Mouse (Mus musculus): Measurements from ENCODE around the gene Eefsec. TPM values are rescaled to one million over a fixed set of nuclear protein-coding genes. Genes with fewer than 3 reads are reported as not detected.

Eefsec gene
- polyA plus RNA-seq, 1 experiment from 2014 or later: 42.8 TPM

GRCm38 (mm10) chr6:88251396-88251795 lies 194.9 kb downstream of the Eefsec start:
- 0 out of 2 replicates have a peak, but pooled peaks cover 3% of the 10 kb centered on the region for H3K4me1 ChIP-seq
- no peaks in the 10 kb centered on the region for H3K9me3 ChIP-seq (replicated peaks)
- no peaks in the 10 kb centered on the region for H3K36me3 ChIP-seq
- 85% methylated on average over 1 of the region's 1 CpGs for WGBS
- no peak overlapping the region for H3K4me2 ChIP-seq
- no peaks in the 10 kb centered on the region for H3K27me3 ChIP-seq
- no peak overlapping the region for H3K27ac ChIP-seq
- H3K4me3 ChIP-seq (replicated peaks): no peak overlapping the region
- no peak for ATAC-seq (replicated peaks; ENCODE audit: low FRiP score)
- no peak overlapping the region for H3K9ac ChIP-seq

GRCm38 (mm10) chr6:88249231-88249630 lies 197.1 kb downstream of the Eefsec start:
- no peak overlapping the region for H3K9ac ChIP-seq
- no peak overlapping the region for H3K27ac ChIP-seq
- 0 out of 2 replicates have a peak, but pooled peaks cover 2% of the 10 kb centered on the region for H3K27me3 ChIP-seq
- H3K4me3 ChIP-seq (replicated peaks): no peak overlapping the region
- H3K4me2 ChIP-seq: no peak overlapping the region
- H3K36me3 ChIP-seq: no peaks in the 10 kb centered on the region
- no peaks in the 10 kb centered on the region for H3K9me3 ChIP-seq (replicated peaks)
- no peaks in the 10 kb centered on the region for H3K4me1 ChIP-seq
- 96% methylated on average over 1 of the region's 1 CpGs for WGBS
- ATAC-seq (replicated peaks; ENCODE audit: low FRiP score): no peak

GRCm38 (mm10) chr6:88242604-88243003 lies 203.7 kb downstream of the Eefsec start:
- 1% methylated on average over 15 of the region's 15 CpGs for WGBS
- H3K4me1 ChIP-seq: peaks cover 6% of the 10 kb centered on the region
- peak; percentile 72 for ATAC-seq (replicated peaks; ENCODE audit: low FRiP score)
- no peaks in the 10 kb centered on the region for H3K36me3 ChIP-seq
- no peaks in the 10 kb centered on the region for H3K9me3 ChIP-seq (replicated peaks)
- no peak overlapping the region for H3K4me3 ChIP-seq (replicated peaks)
- H3K9ac ChIP-seq: no peak overlapping the region
- H3K27me3 ChIP-seq: peaks cover 45% of the 10 kb centered on the region; the same call in 1 of the 2 replicates
- peak overlapping the region; percentile 33; the same call in 1 of the 2 replicates for H3K4me2 ChIP-seq
- H3K27ac ChIP-seq: no peak overlapping the region

- peaks cover 34% of the 10 kb centered on the region for H3K4me1 ChIP-seq
- no peaks in the 10 kb centered on the region for H3K9me3 ChIP-seq (replicated peaks)
- H3K4me2 ChIP-seq: peak overlapping the region; percentile 45; the same call in 1 of the 2 replicates
- H3K36me3 ChIP-seq: no peaks in the 10 kb centered on the region
- peaks cover 60% of the 10 kb centered on the region for H3K27me3 ChIP-seq
- WGBS: 19% methylated on average over 7 of the region's 7 CpGs
- H3K9ac ChIP-seq: no peak overlapping the region
- ATAC-seq (replicated peaks; ENCODE audit: low FRiP score): no peak
- H3K27ac ChIP-seq: no peak overlapping the region
- no peak overlapping the region for H3K4me3 ChIP-seq (replicated peaks)
These were observed 209.8 kb downstream of the Eefsec start for GRCm38 (mm10) chr6:88236513-88236912.

GRCm38 (mm10) chr6:88235983-88236382 lies 210.4 kb downstream of the Eefsec start:
- ATAC-seq (replicated peaks; ENCODE audit: low FRiP score): no peak
- H3K27me3 ChIP-seq: peaks cover 57% of the 10 kb centered on the region
- no peak overlapping the region for H3K9ac ChIP-seq
- peak overlapping the region; percentile 45 for H3K4me2 ChIP-seq
- H3K9me3 ChIP-seq (replicated peaks): no peaks in the 10 kb centered on the region
- 7% methylated on average over 17 of the region's 17 CpGs for WGBS
- H3K27ac ChIP-seq: no peak overlapping the region
- peak overlapping the region; percentile 17; the same call in 1 of the 2 replicates for H3K4me3 ChIP-seq (replicated peaks)
- H3K36me3 ChIP-seq: no peaks in the 10 kb centered on the region
- H3K4me1 ChIP-seq: peaks cover 36% of the 10 kb centered on the region

DNA sequence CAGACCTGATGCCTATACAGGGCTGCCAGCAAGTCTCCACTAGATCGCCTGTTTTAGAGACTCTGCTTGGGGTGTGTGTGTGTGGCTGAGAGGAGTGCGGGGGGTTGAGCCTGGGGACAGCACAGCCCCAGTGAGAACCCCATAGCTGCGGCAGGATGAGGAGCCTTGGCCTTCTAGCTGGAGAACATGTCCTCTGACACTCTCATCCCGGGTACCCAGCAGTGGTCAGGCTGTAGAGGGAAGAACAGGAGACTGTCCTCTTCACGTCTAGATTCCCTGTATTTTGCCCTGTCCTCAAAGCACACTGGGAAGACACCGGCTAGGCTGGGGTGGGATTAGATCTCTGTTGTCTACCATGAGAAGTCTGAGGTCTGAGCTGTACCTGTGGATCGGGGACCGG lies 210.9 kb downstream of the Eefsec start:
- Histone ChIP-seq H3K36me3 (no peaks in the 10 kb centered on the region), H3K27me3 (peaks cover 53% of the 10 kb centered on the region), H3K9me3 (replicated peaks) (no peaks in the 10 kb centered on the region), H3K4me3 (replicated peaks) (no peak overlapping the region), H3K4me1 (peaks cover 36% of the 10 kb centered on the region), H3K9ac (no peak overlapping the region), H3K27ac (no peak overlapping the region), H3K4me2 (no peak overlapping the region)
- 31% methylated on average over 8 of the region's 8 CpGs for WGBS
- ATAC-seq (replicated peaks; ENCODE audit: low FRiP score): no peak

- H3K27me3 ChIP-seq: peaks cover 41% of the 10 kb centered on the region
- no peaks in the 10 kb centered on the region for H3K9me3 ChIP-seq (replicated peaks)
- H3K27ac ChIP-seq: peak overlapping the region; percentile 79
- peaks cover 43% of the 10 kb centered on the region for H3K4me1 ChIP-seq
- 72% methylated on average over 8 of the region's 8 CpGs for WGBS
- no peak overlapping the region for H3K9ac ChIP-seq
- H3K4me3 ChIP-seq (replicated peaks): no peak overlapping the region
- ATAC-seq (replicated peaks; ENCODE audit: low FRiP score): peak; percentile 44; the same call in 1 of the 2 replicates
- H3K4me2 ChIP-seq: no peak overlapping the region
- H3K36me3 ChIP-seq: no peaks in the 10 kb centered on the region
These were observed 212.3 kb downstream of the Eefsec start for GRCm38 (mm10) chr6:88233996-88234395.

DNA sequence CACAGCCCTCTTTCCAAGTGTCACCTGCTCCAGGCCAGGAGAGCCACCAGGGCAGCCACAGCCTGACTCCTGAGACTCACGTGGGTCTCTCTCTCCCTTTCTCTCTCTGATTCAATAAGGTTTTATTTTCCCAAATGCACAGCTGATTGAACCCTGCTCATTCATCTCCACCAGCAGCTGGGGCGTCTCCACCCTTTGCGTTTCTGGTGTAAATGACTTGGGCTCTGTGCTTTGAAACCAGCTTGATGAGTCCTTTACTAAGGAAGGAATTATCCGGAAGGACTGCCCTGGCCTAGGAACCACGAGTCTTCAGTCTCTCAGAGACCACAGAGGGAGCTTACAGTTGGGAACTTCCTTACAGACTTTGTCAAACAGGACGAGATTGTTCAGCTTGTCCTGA lies 214.1 kb downstream of the Eefsec start:
- Histone ChIP-seq H3K9me3 (replicated peaks) (no peaks in the 10 kb centered on the region), H3K27me3 (peaks cover 29% of the 10 kb centered on the region), H3K9ac (no peak overlapping the region), H3K4me2 (no peak overlapping the region), H3K36me3 (no peaks in the 10 kb centered on the region), H3K27ac (no peak overlapping the region), H3K4me3 (replicated peaks) (no peak overlapping the region), H3K4me1 (peaks cover 55% of the 10 kb centered on the region)
- no peak for ATAC-seq (replicated peaks; ENCODE audit: low FRiP score)
- 40% methylated on average over 6 of the region's 6 CpGs for WGBS

- no peak overlapping the region for H3K9ac ChIP-seq
- WGBS: 61% methylated on average over 7 of the region's 7 CpGs
- peaks cover 59% of the 10 kb centered on the region for H3K4me1 ChIP-seq
- H3K27me3 ChIP-seq: peaks cover 26% of the 10 kb centered on the region
- H3K36me3 ChIP-seq: no peaks in the 10 kb centered on the region
- no peak overlapping the region for H3K4me2 ChIP-seq
- no peak for ATAC-seq (replicated peaks; ENCODE audit: low FRiP score)
- no peak overlapping the region for H3K27ac ChIP-seq
- H3K9me3 ChIP-seq (replicated peaks): no peaks in the 10 kb centered on the region
- H3K4me3 ChIP-seq (replicated peaks): no peak overlapping the region
These were observed 214.5 kb downstream of the Eefsec start for GRCm38 (mm10) chr6:88231821-88232220.

DNA sequence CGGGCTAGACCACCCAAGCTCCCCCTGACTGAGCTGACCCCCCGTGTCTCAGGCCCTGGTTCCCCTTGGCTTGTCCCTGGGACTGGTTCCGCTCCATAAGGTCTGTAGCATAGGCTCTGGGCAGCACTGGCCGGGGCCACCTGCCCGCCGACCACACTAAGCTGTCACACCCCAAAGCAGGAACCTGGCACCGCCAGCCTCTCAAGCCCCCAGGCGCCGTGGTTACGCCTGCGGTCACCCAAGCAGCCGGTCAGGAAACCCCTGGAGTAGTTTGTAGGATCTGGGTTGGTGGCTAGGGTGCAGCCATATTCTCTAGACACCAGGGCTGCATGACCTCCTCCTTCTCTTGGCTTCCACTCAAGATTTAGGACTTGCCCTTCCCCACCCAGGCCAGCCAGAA lies 217.1 kb downstream of the Eefsec start:
- Histone ChIP-seq H3K4me1 (peaks cover 52% of the 10 kb centered on the region), H3K4me2 (no peak overlapping the region), H3K27ac (0 out of 2 replicates have a peak overlapping the region, but pooled peaks have one; percentile 29), H3K36me3 (no peaks in the 10 kb centered on the region), H3K9ac (no peak overlapping the region), H3K4me3 (replicated peaks) (no peak overlapping the region), H3K9me3 (replicated peaks) (no peaks in the 10 kb centered on the region), H3K27me3 (peaks cover 7% of the 10 kb centered on the region; the same call in 1 of the 2 replicates)
- ATAC-seq (replicated peaks; ENCODE audit: low FRiP score): peak; percentile 31; the same call in 1 of the 2 replicates
- 57% methylated on average over 12 of the region's 12 CpGs for WGBS

GRCm38 (mm10) chr6:88227537-88227936 lies 218.8 kb downstream of the Eefsec start:
- H3K4me2 ChIP-seq: no peak overlapping the region
- no peak overlapping the region for H3K9ac ChIP-seq
- 41% methylated on average over 7 of the region's 7 CpGs for WGBS
- H3K4me1 ChIP-seq: peaks cover 41% of the 10 kb centered on the region
- H3K9me3 ChIP-seq (replicated peaks): no peaks in the 10 kb centered on the region
- no peak for ATAC-seq (replicated peaks; ENCODE audit: low FRiP score)
- H3K4me3 ChIP-seq (replicated peaks): no peak overlapping the region
- H3K27ac ChIP-seq: no peak overlapping the region
- peaks cover 3% of the 10 kb centered on the region; the same call in 1 of the 2 replicates for H3K27me3 ChIP-seq
- H3K36me3 ChIP-seq: no peaks in the 10 kb centered on the region

DNA sequence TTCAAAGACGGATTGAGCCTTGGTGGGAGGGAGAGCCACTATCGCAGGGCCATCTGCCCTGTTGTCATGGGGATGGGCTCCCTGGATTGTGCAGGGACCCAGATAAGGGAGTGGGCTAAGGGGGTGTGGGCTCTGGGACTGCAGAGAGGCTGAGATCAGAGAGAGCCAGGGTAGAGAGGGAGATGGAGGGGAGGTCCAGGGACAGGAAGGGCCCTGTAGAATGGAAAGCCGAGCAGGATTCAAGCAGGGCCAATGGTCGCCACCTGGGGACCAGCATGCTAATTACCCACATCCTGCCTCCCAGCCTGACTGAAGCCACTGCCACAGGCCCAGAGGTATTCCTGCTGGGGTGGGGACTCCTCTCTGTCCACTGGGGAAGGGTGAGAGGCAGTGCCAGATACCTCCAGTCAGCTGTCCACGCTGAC lies 219.8 kb downstream of the Eefsec start:
- no peak overlapping the region for H3K4me2 ChIP-seq
- H3K4me1 ChIP-seq: peaks cover 33% of the 10 kb centered on the region
- H3K4me3 ChIP-seq (replicated peaks): no peak overlapping the region
- H3K9ac ChIP-seq: no peak overlapping the region
- H3K9me3 ChIP-seq (replicated peaks): no peaks in the 10 kb centered on the region
- no peaks in the 10 kb centered on the region for H3K36me3 ChIP-seq
- H3K27ac ChIP-seq: no peak overlapping the region
- WGBS: 20% methylated on average over 5 of the region's 5 CpGs
- ATAC-seq (replicated peaks; ENCODE audit: low FRiP score): no peak; the same call in 1 of the 2 replicates
- peaks cover 3% of the 10 kb centered on the region; the same call in 1 of the 2 replicates for H3K27me3 ChIP-seq

DNA sequence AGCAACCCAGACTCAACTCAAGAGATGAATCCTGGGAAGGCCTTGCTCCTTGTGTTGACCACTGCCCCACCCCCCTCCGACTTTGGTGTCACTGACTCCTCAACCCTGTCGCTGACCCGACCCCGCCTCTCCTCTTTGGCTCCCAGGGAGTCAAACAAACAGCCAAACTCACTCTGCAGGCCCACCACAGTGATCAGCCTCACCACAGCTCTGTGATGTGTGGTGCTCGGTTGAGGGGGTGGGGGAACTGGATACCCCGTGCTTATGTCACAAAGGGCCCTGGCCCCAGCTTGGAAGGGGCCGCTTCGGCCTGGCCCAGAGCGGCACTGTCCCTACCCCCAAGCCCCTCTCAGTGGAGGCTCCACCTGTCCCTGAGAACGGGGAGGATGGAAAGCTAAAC lies 224.4 kb downstream of the Eefsec start, which contains the start of gene Dnajb8:
Dnajb8 (plus strand) TSS at position 301 of the 400 bp plus-strand sequence.
- ATAC-seq (replicated peaks; ENCODE audit: low FRiP score): no peak

More for the DNA sequence above, 224.4 kb downstream of the Eefsec start, which contains the start of gene Dnajb8:
- Histone ChIP-seq H3K27me3 (0 out of 2 replicates have a peak, but pooled peaks cover 3% of the 10 kb centered on the region), H3K9ac (no peak within 1 kb of the TSS), H3K36me3 (no peaks in the 10 kb centered on the region), H3K4me2 (no peak within 1 kb of the TSS), H3K27ac (no peak within 1 kb of the TSS), H3K4me1 (peaks cover 10% of the 10 kb centered on the region), H3K4me3 (replicated peaks) (no peak within 1 kb of the TSS), H3K9me3 (replicated peaks) (no peaks in the 10 kb centered on the region)
- 60% methylated on average over 10 of the region's 10 CpGs for WGBS
